Mouse (Mus musculus) liver, embryonic 11.5 days (tissue): ENCODE measurements around the gene Gzmm. TPM values are rescaled to one million over a fixed set of nuclear protein-coding genes. Genes with fewer than 3 reads are reported as not detected.
A peak's percentile ranks its signal among the peaks of the same experiment; 100 is the strongest.

Experiments used
- ATAC-seq: fragments of 200-750 bp; cut with Nextera tagmentation; replicated peaks from 2 replicates; pipeline ENCODE4 v1.8.0; 2017; ENCODE audit warnings: moderate number of reproducible peaks, mild to moderate bottlenecking, moderate TSS enrichment, moderate library complexity; ENCODE audit not compliant: low FRiP score
- DNase-seq: peaks from one replicate; pipeline ENCODE4 v3.0.0-alpha.2; 2017; ENCODE audit warnings: low spot score
- H3K27ac ChIP-seq: fragments of 300-500 bp; sonication (generic); 2 replicates; pipeline ENCODE4 v1.5.1; 2014; ENCODE audit warnings: mild to moderate bottlenecking, low read depth, low read length, control low read depth
- H3K27me3 ChIP-seq: fragments of 300-500 bp; sonication (generic); replicated peaks from 2 replicates; pipeline ENCODE4 v1.6.1; 2014; ENCODE audit warnings: low read length, mixed read lengths; ENCODE audit not compliant: control insufficient read depth, insufficient read depth
- H3K36me3 ChIP-seq: fragments of 300-500 bp; sonication (generic); 2 replicates; pipeline ENCODE4 v1.6.1; 2014; ENCODE audit warnings: mild to moderate bottlenecking, low read length, moderate library complexity, mixed read lengths; ENCODE audit not compliant: control insufficient read depth, insufficient read depth
- H3K4me1 ChIP-seq: fragments of 300-500 bp; sonication (generic); replicated peaks from 2 replicates; pipeline ENCODE4 v1.6.1; 2014; ENCODE audit warnings: low read length, mixed read lengths; ENCODE audit not compliant: control insufficient read depth, insufficient read depth
- H3K4me2 ChIP-seq: fragments of 300-500 bp; sonication (generic); 2 replicates; pipeline ENCODE4 v1.6.1; 2014; ENCODE audit warnings: mild to moderate bottlenecking, control low read depth, moderate library complexity
- H3K4me3 ChIP-seq: fragments of 300-500 bp; sonication (generic); 2 replicates; pipeline ENCODE4 v1.5.1; 2014; ENCODE audit warnings: low read depth, low read length, control low read depth
- H3K9ac ChIP-seq: fragments of 300-500 bp; sonication (generic); 2 replicates; pipeline ENCODE4 v1.6.1; 2014; ENCODE audit warnings: low read depth, low read length, control low read depth
- H3K9me3 ChIP-seq: fragments of 300-500 bp; sonication (generic); 2 replicates; pipeline ENCODE4 v1.6.1; 2016; ENCODE audit warnings: low read length, inconsistent platforms, mixed read lengths; ENCODE audit not compliant: control insufficient read depth
- WGBS: fragments of 180-500 bp; shearing (Covaris S2); extraction: QIAGEN DNeasy Blood & Tissue Kit; methylation state at CpG from one replicate; pipeline ENCODE4 v1.1.7; 2014; 5-methylcytosine and 5-hydroxymethylcytosine counted together
- polyA plus RNA-seq: library from polyadenylated mRNA; unstranded; fragments of >200 nt; fragmentation: Nextera tagmentation; extraction: Ambion mirVana; gene quantifications from 2 replicates; pipeline ENCODE4 v1.2.1, GENCODE M21; 2014

Gene Gzmm
- polyA plus RNA-seq, 1 experiment from 2014 or later: 0.16 TPM

DNA sequence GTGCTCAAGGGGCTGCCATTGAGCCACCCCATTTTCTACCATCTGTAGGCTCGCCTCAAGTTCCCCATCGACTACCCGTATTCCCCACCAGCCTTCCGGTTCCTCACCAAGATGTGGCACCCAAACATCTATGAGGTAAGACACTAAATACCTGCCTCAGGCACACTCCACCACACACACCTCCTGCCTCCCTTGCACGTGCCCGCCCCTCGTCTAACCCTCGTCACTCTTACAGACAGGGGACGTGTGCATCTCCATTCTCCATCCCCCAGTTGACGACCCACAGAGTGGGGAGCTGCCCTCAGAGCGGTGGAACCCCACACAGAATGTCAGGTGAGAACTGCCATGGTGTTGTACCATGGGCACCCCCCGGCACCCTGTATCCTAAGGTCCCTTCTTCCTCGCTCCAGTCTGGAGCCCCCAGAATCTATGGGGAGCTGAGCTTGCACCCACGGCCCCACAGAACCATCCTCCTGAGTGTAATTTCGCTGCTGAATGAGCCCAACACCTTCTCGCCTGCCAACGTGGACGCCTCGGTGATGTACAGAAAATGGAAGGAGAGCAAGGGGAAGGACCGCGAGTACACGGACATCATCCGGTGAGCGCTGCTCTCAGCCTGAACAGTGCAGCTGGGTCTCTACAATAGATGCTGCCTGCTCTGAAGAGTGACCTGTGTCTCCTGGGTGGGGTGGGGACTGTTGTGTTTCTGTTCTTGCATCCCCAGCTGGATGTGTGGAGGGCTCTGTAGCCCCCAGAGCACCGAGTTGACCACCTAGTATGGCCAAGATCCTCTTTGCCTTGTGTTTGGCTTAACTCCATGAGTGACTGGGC, 3.8 kb upstream of the Gzmm start:
- Histone ChIP-seq H3K27me3 (no peaks in the 10 kb centered on the region), H3K4me1 (peaks cover 24% of the 10 kb centered on the region), H3K27ac (no peak overlapping the region), H3K9ac (no peak overlapping the region), H3K9me3 (no peaks in the 10 kb centered on the region), H3K36me3 (peaks cover 46% of the 10 kb centered on the region), H3K4me3 (no peak overlapping the region), H3K4me2 (peak overlapping the region; percentile 97; the same call in 1 of the 2 replicates)
- WGBS: 93% methylated on average over 25 of the region's 25 CpGs
- DNase-seq (no peak), ATAC-seq (no peak)

DNA sequence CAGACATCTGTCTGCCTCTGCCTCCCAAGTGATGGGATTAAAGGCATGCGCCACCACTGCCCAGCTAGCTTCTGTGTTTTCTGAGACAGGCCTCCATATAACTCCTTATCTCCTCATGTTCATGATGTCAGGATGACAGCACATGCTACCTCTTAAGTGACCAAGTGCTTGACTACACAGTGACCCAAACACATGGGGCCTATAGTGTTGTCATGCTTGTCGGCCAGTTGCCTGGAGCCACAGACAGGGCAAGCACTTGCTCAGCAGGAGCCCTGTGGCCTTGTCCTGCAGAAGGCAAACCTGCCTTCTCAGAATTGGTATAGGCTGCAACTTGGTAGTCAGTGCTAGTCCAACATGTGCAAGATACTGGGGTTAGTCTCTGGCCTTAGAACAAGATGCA, 2.6 kb upstream of the Gzmm start:
- no peaks in the 10 kb centered on the region for H3K9me3 ChIP-seq
- no peak overlapping the region for H3K4me2 ChIP-seq
- H3K36me3 ChIP-seq: peaks cover 46% of the 10 kb centered on the region
- no peak overlapping the region for H3K27ac ChIP-seq
- DNase-seq (no peak), ATAC-seq (no peak)
- H3K4me1 ChIP-seq: peaks cover 16% of the 10 kb centered on the region
- 92% methylated on average over 2 of the region's 2 CpGs for WGBS
- no peak overlapping the region for H3K4me3 ChIP-seq
- no peaks in the 10 kb centered on the region for H3K27me3 ChIP-seq
- H3K9ac ChIP-seq: no peak overlapping the region

DNA sequence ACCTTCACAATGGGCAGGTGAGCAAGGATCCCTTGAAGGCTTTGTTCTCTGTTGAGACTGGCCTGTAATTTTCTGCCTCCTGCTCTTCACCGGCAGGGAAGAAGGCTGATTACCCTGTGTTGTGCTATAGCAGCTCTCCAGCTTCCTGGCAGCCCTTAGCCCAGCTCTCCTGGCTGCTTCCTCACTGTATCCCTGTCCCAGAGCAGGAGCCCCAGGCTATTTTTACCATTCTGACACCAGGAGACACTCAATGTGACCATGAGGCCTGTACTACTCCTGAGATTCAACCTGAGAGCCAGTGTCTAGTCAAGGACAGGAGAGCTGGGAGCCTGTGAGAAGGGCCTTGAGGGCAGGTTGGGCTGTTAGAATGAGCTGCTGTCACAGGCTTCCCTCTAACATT, 2.1 kb upstream of the Gzmm start:
- no peak overlapping the region for H3K27ac ChIP-seq
- H3K36me3 ChIP-seq: peaks cover 46% of the 10 kb centered on the region
- H3K27me3 ChIP-seq: no peaks in the 10 kb centered on the region
- H3K9me3 ChIP-seq: no peaks in the 10 kb centered on the region
- ATAC-seq (no peak), DNase-seq (no peak)
- H3K4me3 ChIP-seq: no peak overlapping the region
- WGBS: 95% methylated on average over 1 of the region's 1 CpGs
- peaks cover 16% of the 10 kb centered on the region for H3K4me1 ChIP-seq
- H3K9ac ChIP-seq: no peak overlapping the region
- H3K4me2 ChIP-seq: no peak overlapping the region

DNA sequence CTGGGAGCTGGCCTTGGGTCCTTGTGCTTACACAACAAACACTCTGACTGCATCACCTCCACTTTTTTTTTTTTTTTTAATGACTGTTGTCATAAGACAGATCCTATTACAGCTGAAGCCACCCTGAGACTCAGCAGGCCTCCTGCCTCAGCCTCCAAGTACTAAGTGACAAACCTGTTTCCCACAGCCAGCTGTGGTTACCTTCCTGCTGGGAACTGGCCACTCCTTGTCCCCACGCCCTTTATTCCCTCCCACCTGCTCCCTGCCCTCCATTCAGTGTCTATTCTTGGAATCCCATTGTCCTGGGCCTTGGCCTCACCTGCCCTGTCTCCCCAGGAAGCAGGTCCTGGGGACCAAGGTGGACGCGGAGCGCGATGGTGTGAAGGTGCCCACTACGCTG, 1.3 kb upstream of the Gzmm start:
- Histone ChIP-seq H3K36me3 (peaks cover 46% of the 10 kb centered on the region), H3K9ac (no peak overlapping the region)

DNA sequence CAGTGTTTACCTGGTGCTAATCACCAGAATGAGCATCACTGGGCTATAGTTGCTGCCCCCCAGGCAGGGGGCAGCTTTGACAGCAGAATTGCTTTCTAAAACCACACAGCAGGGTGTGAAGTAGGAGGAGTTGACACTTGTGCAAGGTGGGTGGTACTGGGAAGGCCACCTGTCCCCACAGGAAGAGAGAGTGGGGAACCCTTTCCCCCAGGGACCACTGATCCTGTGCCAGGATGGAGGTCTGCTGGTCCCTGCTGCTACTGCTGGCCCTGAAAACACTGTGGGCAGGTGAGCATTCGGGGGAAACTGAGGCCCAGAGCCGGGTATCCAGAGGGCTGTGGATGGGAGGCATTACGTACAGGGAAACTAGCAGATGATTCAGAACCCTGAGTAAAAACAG, 358 bp downstream of the Gzmm start:
- peaks cover 43% of the 10 kb centered on the region for H3K36me3 ChIP-seq
- DNase-seq (no peak), ATAC-seq (no peak)
- 91% methylated on average over 3 of the region's 3 CpGs for WGBS
- H3K4me1 ChIP-seq: peaks cover 4% of the 10 kb centered on the region
- H3K4me2 ChIP-seq: no peak overlapping the region
- H3K9ac ChIP-seq: no peak overlapping the region
- no peaks in the 10 kb centered on the region for H3K9me3 ChIP-seq
- no peak overlapping the region for H3K27ac ChIP-seq
- no peak overlapping the region for H3K4me3 ChIP-seq
- no peaks in the 10 kb centered on the region for H3K27me3 ChIP-seq

More for the DNA sequence above, 1.3 kb upstream of the Gzmm start:
- no peaks in the 10 kb centered on the region for H3K27me3 ChIP-seq
- DNase-seq (no peak), ATAC-seq (no peak)
- no peaks in the 10 kb centered on the region for H3K9me3 ChIP-seq
- peaks cover 16% of the 10 kb centered on the region for H3K4me1 ChIP-seq
- H3K4me2 ChIP-seq: no peak overlapping the region
- WGBS: 97% methylated on average over 6 of the region's 6 CpGs
- H3K27ac ChIP-seq: no peak overlapping the region
- H3K4me3 ChIP-seq: no peak overlapping the region

DNA sequence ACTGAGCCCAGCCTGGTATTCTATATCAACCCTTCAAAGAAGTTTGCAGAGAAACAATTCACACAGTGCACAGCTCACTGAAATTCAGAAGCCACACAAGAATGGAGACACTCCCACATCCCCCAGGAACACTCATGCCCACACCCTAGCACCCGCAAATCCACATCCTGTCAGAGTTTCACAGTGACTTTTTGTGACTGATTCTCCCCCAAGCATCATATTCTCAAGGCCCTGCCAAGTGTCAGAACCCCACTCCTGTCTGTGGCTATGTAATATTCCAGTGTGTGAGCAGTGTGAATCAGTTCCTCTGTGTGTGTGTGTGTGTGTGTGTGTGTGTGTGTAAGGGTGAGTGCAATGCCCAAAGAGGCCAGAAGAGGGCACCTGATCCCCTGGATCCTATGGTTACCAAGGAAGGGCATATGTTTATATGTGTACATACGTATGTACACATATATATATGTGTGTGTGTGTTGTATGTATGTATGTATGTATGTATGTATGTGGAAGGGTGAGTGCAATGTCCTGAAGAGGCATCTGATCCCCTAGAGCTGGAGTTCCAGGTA, 3.2 kb downstream of the Gzmm start:
- Histone ChIP-seq H3K4me1 (peaks cover 8% of the 10 kb centered on the region), H3K36me3 (peaks cover 18% of the 10 kb centered on the region)
- 84% methylated on average over 2 of the region's 2 CpGs for WGBS

DNA sequence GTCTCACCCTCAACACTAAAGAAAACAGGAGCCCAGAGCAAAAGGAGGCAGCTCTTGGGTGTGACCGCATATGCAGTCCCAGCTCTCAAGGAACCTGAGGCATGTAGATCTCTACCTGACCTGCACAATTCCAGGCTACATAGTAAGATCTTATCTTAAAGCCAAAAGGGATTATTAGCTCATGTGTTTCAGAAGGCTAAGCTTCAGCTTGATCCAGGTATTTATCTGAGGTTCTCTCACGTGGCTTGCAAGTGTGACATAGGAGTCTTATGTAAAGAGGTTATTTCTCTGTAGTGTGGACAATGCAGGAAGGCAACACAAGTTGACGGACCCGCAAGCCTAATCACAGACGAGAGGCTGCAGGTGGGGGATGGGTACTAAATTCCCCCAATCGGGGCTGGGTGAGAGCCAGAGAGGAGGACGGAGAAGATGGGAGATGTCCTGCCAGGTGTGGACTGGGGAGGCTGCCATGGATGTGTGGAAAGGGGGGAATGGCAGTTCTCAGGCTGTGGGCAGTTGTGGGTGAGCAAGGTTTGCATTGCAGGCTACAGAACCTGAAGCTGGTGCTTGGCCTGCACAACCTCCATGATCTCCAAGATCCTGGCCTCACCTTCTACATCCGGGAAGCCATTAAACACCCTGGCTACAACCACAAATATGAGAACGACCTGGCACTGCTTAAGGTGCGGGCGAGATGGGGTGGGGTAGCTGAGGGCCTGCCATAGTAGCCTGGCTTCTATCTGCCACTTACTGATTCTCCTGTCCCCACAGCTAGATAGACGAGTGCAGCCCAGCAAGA, 5.0 kb downstream of the Gzmm start:
- no peak overlapping the region for H3K4me3 ChIP-seq
- H3K36me3 ChIP-seq: peaks cover 6% of the 10 kb centered on the region; the same call in 1 of the 2 replicates
- no peak overlapping the region for H3K4me2 ChIP-seq
- WGBS: 70% methylated on average over 12 of the region's 12 CpGs
- H3K27ac ChIP-seq: no peak overlapping the region
- no peak for ATAC-seq
- peaks cover 8% of the 10 kb centered on the region for H3K4me1 ChIP-seq
- DNase-seq: no peak
- no peaks in the 10 kb centered on the region for H3K9me3 ChIP-seq
- H3K9ac ChIP-seq: no peak overlapping the region
- H3K27me3 ChIP-seq: no peaks in the 10 kb centered on the region

More for the DNA sequence above, 3.2 kb downstream of the Gzmm start:
- DNase-seq: no peak
- Histone ChIP-seq H3K9ac (no peak overlapping the region), H3K4me2 (no peak overlapping the region), H3K9me3 (no peaks in the 10 kb centered on the region), H3K4me3 (no peak overlapping the region), H3K27ac (no peak overlapping the region), H3K27me3 (no peaks in the 10 kb centered on the region)
- ATAC-seq: no peak

DNA sequence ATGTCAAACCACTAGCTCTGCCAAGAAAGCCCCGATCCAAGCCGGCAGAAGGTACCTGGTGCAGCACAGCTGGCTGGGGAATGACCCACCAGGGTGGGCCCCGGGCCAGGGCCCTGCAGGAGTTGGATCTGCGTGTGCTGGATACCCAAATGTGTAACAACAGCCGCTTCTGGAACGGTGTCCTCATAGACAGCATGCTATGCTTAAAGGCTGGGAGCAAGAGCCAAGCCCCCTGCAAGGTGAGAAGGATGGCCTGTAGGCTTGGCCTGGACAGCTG, 5.5 kb downstream of the Gzmm start:
- Histone ChIP-seq H3K9ac (no peak overlapping the region), H3K4me1 (peaks cover 8% of the 10 kb centered on the region), H3K4me2 (no peak overlapping the region), H3K27ac (no peak overlapping the region), H3K4me3 (no peak overlapping the region), H3K36me3 (peaks cover under 1% of the 10 kb centered on the region; the same call in 1 of the 2 replicates), H3K27me3 (no peaks in the 10 kb centered on the region), H3K9me3 (no peaks in the 10 kb centered on the region)
- ATAC-seq (no peak), DNase-seq (no peak)
- 75% methylated on average over 6 of the region's 6 CpGs for WGBS
